Comparison of ENCODE assay signal across 8 mouse cellular contexts in the genomic region with DNA sequence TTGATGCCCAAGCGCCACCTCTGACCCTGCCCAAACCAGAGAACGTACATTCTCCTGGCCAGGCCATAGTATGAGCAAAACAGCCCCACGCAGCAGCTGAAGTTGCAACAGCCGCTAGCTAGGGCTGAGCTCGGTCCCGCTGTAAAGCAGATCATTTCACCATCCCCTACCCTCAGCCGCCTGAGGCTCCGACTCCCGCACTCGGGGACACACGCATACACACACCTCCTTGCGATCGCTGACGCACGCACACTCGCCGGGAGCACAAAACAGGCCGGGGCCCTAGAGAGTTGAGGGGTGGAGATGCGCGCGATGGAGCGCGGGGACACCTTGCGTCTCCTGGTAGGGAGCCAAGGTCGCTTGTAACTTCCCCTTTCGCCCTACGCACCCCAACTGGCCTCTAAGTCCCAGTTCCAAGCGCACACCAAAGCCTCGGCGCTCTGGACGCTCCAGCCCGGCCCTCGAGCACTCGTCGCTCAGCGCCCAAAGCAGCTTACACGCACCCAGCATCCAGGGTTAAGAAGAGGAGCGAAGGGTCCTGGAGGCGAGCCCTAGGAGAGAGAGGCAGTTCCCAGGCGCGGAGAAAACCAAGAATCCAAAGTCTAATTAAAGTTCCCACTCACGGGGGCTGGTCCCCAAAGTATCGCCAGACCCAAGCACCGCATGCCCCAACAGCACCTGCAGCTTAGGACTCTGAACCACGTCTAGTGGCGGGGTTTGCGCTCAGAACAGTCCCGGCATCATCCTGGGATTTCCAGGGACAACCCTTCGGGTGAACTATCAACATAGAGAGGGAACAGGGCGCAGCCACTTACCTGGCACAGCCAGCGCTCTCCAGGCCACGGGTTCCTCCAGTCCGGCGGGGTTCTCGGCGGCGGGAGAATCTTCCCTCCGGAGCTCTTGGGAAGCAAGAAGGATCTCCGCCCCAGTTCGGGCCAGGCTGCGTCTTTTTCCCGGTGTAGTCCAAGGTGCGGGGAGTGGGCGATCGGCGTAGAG. TPM values are rescaled to one million over a fixed set of nuclear protein-coding genes. Genes with fewer than 3 reads are reported as not detected.
DNase-seq lines count a peak whose midpoint lies in the region; ATAC-seq and TF ChIP-seq lines count a peak whose summit lies in the region.

No protein-coding gene starts in this region.

- in situ Hi-C loops in ES-E14 (cut with MboI; ENCODE audit: low sequenced_read_pairs in 2 of 2, unreplicated experiment in 2 of 2): no loop called here

- intact Hi-C loops in gastrocnemius, adult 2 months (cut with DNase I): loop anchor here (10.0 kb wide), 1 partner anchor 667 kb away; no protein-coding TSS in a partner anchor

- peaks cover 0 to 3% of the 10 kb centered on the region in 2 experiments; a peak in 3 of 4 replicates for H3K4me1 ChIP-seq in ES-E14 (ENCODE audit: control insufficient read depth in 2 of 2, insufficient read depth in 2 of 2, low read length in 2 of 2, poor library complexity in 1 of 2)
- peaks cover 24% of the 10 kb centered on the region for H3K4me1 ChIP-seq in embryonic facial prominence, embryonic 15.5 days
- no peaks in the 10 kb centered on the region for H3K4me1 ChIP-seq in intestine, postnatal 0 days (replicated peaks; ENCODE audit: control insufficient read depth, insufficient read depth, low read length)

- TF ChIP-seq CTCF in gastrocnemius, adult 2 months (IDR thresholded peaks at IDR 0.05): no peak
- no peak for TF ChIP-seq CTCF in intestine, postnatal 0 days (IDR thresholded peaks at IDR 0.05; ENCODE audit: low read depth)

- no peaks in the 10 kb centered on the region for H3K9me3 ChIP-seq in ES-E14 (ENCODE audit: control insufficient read depth, insufficient read depth, low read depth, low read length)
- H3K9me3 ChIP-seq in embryonic facial prominence, embryonic 15.5 days (replicated peaks): no peaks in the 10 kb centered on the region
- H3K9me3 ChIP-seq in intestine, postnatal 0 days (ENCODE audit: control insufficient read depth): no peaks in the 10 kb centered on the region

- H3K27me3 ChIP-seq in embryonic facial prominence, embryonic 15.5 days: peaks cover 54% of the 10 kb centered on the region
- H3K27me3 ChIP-seq in intestine, postnatal 0 days (replicated peaks; ENCODE audit: control insufficient read depth, insufficient read depth, low read length): peaks cover 44% of the 10 kb centered on the region

- peak overlapping the region; percentile 77 for H3K4me3 ChIP-seq in gastrocnemius, adult 2 months
- H3K4me3 ChIP-seq in ES-E14 (ENCODE audit: insufficient read depth in 1 of 2, low read depth in 1 of 2, low read length in 2 of 2, poor library complexity in 1 of 2, severe bottlenecking in 1 of 2): peak overlapping the region; percentile 74 to 75
- peak overlapping the region; percentile 53 for H3K4me3 ChIP-seq in embryonic facial prominence, embryonic 15.5 days (replicated peaks)
- peak overlapping the region; percentile 55 for H3K4me3 ChIP-seq in intestine, postnatal 0 days (ENCODE audit: low read depth, low read length)

- peak; percentile 35 for DNase-seq in gastrocnemius, adult 2 months
- DNase-seq in gastrocnemius, postnatal 10 days: no peak
- DNase-seq in ES-E14 (ENCODE audit: low read depth, low spot score): no peak
- DNase-seq in frontal cortex, postnatal 10 days (ENCODE audit: low spot score in 2 of 2): no peak
- no peak for DNase-seq in cerebellum, adult 11-12 months

- under 1% methylated on average over 66 of the region's 66 CpGs for WGBS in embryonic facial prominence, embryonic 15.5 days
- WGBS in intestine, postnatal 0 days: under 1% methylated on average over 66 of the region's 66 CpGs

- peak overlapping the region; percentile 70 for H3K9ac ChIP-seq in ES-E14 (ENCODE audit: insufficient read depth, low read depth, low read length, poor library complexity, severe bottlenecking)
- H3K9ac ChIP-seq in embryonic facial prominence, embryonic 15.5 days: 0 out of 2 replicates have a peak overlapping the region, but pooled peaks have one; percentile 19
- H3K9ac ChIP-seq in intestine, postnatal 0 days (ENCODE audit: low read depth, low read length): peak overlapping the region; percentile 31; the same call in 1 of the 2 replicates

- H3K36me3 ChIP-seq in ES-E14 (ENCODE audit: control insufficient read depth, insufficient read depth, low read length, poor library complexity, severe bottlenecking): no peaks in the 10 kb centered on the region
- H3K36me3 ChIP-seq in embryonic facial prominence, embryonic 15.5 days: no peaks in the 10 kb centered on the region
- H3K36me3 ChIP-seq in intestine, postnatal 0 days (ENCODE audit: control insufficient read depth, insufficient read depth): no peaks in the 10 kb centered on the region

- H3K4me2 ChIP-seq in embryonic facial prominence, embryonic 15.5 days (replicated peaks): peak overlapping the region; percentile 95
- peak overlapping the region; percentile 91 for H3K4me2 ChIP-seq in intestine, postnatal 0 days (replicated peaks; ENCODE audit: low read depth)

- peak overlapping the region; percentile 86 for H3K27ac ChIP-seq in gastrocnemius, adult 2 months
- H3K27ac ChIP-seq in ES-E14 (ENCODE audit: insufficient read depth, low read depth, low read length, poor library complexity, severe bottlenecking): no peak overlapping the region
- no peak overlapping the region for H3K27ac ChIP-seq in embryonic facial prominence, embryonic 15.5 days (replicated peaks)
- H3K27ac ChIP-seq in intestine, postnatal 0 days (ENCODE audit: low read depth, low read length): no peak overlapping the region

- ATAC-seq in embryonic facial prominence, embryonic 15.5 days (ENCODE audit: insufficient number of reproducible peaks, low FRiP score, low TSS enrichment, low read depth): no peak
- ATAC-seq in intestine, postnatal 0 days: peak; percentile 60; the same call in 1 of the 2 replicates
- peak; percentile 61 for ATAC-seq in megakaryocyte progenitor cell, adult 5-6 weeks (replicated peaks; ENCODE audit: poor library complexity)

TF ChIP-seq in ES-E14, 5 proteins besides CTCF, POLR2A, EP300 and RAD21:
- TF ChIP-seq ZNF384 (IDR thresholded peaks at IDR 0.05; ENCODE audit: low read depth, low read length) (no peak), MAFK (IDR thresholded peaks at IDR 0.05; ENCODE audit: insufficient read depth, low read depth, low read length) (no peak), HCFC1 (IDR thresholded peaks at IDR 0.05; ENCODE audit: borderline replicate concordance, insufficient read depth, low read length) (no peak), CHD2 (IDR thresholded peaks at IDR 0.05; ENCODE audit: low read depth, low read length) (no peak), ZC3H11A (IDR thresholded peaks at IDR 0.05; ENCODE audit: borderline replicate concordance, low read depth, low read length) (no peak)

RNA-seq across cellular contexts. Expression of gene Chst8, which starts 0.7 kb away (rescaled TPM):
- under 1 TPM in 1 of 2 experiments, not detected in 1; 0.75 TPM for total RNA-seq in gastrocnemius, adult 2 months (2021)
- under 1 TPM; 0.49 to 0.84 TPM for total RNA-seq in gastrocnemius, postnatal 10 days (2021)
- total RNA-seq in ES-E14 (2012; rRNA removed): 2.7 and 3.5 TPM in 2 replicates
- polyA plus RNA-seq in embryonic facial prominence, embryonic 15.5 days (2015; fragmentation: Nextera tagmentation; extraction: Ambion mirVana): 2.7 and 4.2 TPM in 2 replicates
- polyA plus RNA-seq in intestine, postnatal 0 days (2015; fragmentation: Nextera tagmentation; extraction: Ambion mirVana): 2.7 and 3.5 TPM in 2 replicates
- total RNA-seq in megakaryocyte progenitor cell, adult 5-6 weeks (2015): not detected in 2 replicates
- total RNA-seq in megakaryocyte progenitor cell, adult 5-6 weeks (2017): not detected in 2 replicates

Comparison
In these comparisons a context has a peak if more than half of its experiments do, and no peak if none do; other contexts are left out.
1. H3K9ac ChIP-seq: peak in every context shown above with its lines; median percentile 70 in ES-E14; 31 in intestine, postnatal 0 days; 19 in embryonic facial prominence, embryonic 15.5 days.